Mouse (Mus musculus) brain, embryonic 14.5 days (tissue): ENCODE results near the gene Cenpp.

Experiments used
- CTCF ChIP-seq: fragments of 200-500 bp; IDR thresholded peaks from 2 replicates; pipeline ENCODE4 v1.5.1; 2012; ENCODE audit warnings: inconsistent platforms, mild to moderate bottlenecking, moderate library complexity, borderline replicate concordance; ENCODE audit not compliant: insufficient read depth, insufficient read length; ENCODE audit errors: extremely low read depth
- POLR2A ChIP-seq: fragments of 200-500 bp; IDR thresholded peaks from 2 replicates; pipeline ENCODE4 v1.6.1; 2012; ENCODE audit warnings: mild to moderate bottlenecking, inconsistent platforms, borderline replicate concordance; ENCODE audit not compliant: poor library complexity, insufficient read depth, insufficient read length, severe bottlenecking; ENCODE audit errors: extremely low read depth

DNA sequence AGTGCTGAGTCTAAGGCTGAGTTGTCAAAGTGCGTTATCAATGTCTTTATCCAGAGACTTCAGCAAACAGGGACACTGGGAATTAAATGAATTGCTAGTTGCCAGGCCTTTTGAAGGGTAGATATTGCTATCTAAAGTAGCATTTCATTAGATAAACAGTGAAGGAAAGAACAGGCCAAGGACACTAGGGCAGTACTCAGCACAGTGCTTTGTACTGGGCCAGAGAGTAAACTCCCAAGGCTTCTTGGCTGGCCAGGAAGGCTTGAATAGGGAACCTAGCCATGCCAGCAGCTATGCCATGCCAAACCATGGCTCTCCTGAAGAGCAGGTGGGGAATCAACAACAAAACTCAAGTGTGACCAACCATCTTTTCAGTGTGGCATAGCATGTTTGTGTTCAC is 115.6 kb downstream of the Cenpp start:
- no peak for TF ChIP-seq CTCF
- TF ChIP-seq POLR2A: no peak
